Mouse (Mus musculus): ENCODE results near the gene Amdhd2.

Gene Amdhd2

DNA sequence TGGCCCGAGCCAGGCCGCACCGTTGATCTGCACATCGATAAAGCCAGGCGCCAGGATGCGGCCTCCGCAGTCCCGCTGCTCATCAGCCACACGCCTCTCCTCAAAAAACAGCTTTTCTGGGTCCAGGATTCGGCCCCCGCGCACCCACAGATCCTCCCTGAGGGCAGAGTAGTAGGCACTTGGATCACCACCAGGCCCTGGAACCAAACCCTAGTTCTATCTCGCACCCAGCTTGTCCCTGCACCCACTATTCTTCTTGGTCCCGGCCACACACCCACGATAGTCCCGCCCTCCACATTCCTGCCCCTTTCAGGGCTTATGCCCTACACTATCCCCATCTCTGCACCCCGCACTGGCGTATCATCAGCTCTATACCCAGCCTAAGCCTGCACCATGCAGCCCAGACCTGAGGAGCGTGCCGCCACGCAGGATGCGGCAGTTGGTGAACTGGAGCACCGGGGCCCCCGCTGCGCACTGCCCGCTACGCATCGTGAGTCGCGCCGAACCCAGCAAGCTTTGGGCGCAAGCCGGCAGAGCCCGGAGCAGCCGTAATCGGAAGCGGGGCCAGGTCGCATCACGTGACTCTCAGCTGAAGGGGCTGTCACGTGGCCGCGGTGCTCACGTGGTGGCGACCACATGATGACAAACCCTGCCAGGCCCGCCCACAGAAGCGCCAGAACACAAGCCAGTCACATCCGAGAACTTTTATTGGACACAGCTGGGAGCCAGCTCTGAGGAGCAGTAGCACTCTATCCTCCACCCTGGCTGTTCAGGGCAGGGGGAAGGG is at the start of gene Amdhd2:
TSS of gene Amdhd2 (minus strand) at position 591 of the 787 bp plus-strand sequence.
- peak; percentile 95 for DNase-seq (ENCODE audit: extremely low spot score)

DNA sequence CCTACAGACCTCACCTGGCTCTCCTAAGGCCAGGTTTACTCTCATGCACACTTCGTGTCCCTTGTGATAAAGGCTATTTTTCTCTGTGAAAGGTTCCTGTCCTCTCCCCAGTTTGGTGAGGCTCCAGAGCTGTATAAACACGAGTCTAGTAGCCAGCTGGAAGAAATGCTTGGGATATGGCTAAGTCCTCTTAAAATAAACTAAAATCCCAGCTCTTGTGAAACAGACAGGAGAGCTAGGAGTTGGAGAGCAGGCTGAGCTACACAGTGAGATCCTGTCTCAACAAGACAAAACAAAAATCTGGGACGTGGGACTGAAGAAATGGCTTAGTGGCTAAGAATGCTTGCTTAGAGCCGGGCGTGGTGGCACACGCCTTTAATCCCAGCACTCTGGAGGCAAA is 49.6 kb upstream of the Amdhd2 start:
- DNase-seq (ENCODE audit: extremely low spot score) = no peak

DNA sequence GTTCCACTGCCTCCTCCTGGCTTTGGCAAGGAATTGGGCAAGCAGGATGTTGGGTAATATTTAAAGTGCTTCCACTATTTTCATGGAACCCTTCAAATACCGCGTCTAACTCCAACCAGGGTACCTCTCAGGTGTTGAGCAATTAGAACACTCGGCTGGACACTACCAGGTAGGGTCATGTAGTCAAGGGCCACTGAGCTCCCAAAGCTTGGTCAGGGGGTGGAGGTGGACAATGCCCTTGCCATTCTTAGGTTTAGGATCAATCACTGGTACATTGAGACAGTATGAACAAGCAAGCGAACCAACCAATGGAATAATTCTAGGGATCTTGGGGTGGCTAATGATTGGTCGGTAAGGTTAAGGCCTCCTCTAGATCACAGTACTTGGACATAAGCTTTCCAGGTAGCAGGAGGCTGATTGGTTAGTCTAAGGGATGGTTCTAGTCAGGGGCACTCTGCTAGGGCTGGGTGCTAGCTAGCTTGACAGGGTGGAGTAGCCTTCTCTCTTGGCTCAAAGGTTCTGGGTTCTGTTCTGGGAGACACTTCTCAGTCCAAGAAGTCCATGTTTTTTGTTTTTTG is 49.0 kb upstream of the Amdhd2 start:
- DNase-seq (ENCODE audit: extremely low spot score) = no peak

DNA sequence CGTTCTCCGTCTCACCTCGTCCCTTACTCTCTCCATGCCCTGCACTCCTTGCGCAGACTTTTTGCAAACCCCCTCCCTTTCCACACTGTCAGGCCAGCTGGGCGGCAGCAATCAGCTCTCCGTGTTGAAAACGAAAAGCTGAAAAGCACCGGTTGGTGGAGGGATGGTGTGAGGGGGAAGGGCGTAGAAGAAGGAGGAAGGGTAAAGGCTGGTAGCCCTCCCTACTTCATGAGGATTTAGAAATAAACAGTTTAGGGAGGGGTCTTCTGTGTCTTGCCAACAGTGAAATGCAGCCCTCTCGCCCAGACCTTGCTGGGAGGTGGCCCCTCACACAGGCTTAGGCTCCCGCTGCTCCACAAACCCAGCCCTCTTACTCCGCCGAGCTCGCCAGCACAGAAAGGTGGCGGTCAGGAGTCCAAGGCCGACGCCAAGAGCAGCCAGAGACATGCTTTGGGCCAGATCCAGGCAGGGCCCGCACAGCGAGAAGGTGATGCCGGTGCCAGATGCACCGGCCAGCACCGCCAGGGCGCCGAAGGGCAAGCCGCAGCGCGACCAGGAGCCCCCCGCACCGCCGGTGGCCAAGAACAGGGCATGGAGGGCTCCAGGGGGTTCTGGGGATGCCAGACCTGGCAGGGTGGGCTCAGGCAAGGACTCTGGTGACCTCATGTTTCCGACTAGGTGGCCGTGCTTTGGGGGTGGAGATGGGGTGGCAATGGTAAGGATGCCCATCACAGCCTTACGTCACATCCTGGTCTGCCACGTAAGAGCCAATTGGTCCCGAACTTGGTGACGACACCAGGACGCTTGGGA is 48.3 kb upstream of the Amdhd2 start:
- DNase-seq (ENCODE audit: extremely low spot score) = peak; percentile 75

DNA sequence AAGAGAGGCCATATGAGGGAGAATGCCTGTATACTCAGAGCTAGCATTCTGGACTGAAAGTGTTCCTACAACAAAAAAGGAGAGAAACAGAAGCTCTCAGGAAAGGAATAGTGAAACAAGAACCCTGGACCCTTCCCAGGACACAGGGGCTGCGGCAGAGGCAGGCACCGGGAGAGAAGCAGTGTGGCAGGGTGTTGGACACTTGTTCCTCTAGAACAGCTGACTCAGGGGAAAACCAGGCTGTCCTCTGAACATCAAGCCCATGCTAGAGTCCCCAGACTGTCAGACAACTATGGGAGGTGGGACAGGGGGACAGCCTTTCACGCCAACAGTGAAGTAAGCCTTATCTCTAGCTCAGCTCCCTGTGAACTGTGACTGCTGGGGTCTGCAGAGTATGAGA is 47.0 kb upstream of the Amdhd2 start:
- no peak for DNase-seq (ENCODE audit: extremely low spot score)

DNA sequence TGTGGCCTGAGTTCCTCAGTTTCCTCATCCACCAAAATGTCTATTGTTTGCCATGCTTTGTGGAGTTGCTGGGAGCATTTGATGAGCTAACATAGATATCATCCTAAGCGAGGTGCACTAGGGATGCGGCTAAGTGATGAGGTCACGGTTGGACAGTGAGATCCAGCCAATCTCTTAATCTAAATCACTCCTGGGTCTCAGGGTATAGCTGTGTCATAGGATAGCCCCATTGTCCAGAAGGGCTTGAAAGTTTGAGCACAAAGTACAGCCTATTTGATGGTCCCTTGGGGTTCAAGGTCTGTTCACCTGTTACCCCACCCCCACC is 46.3 kb upstream of the Amdhd2 start:
- no peak for DNase-seq (ENCODE audit: extremely low spot score)

DNA sequence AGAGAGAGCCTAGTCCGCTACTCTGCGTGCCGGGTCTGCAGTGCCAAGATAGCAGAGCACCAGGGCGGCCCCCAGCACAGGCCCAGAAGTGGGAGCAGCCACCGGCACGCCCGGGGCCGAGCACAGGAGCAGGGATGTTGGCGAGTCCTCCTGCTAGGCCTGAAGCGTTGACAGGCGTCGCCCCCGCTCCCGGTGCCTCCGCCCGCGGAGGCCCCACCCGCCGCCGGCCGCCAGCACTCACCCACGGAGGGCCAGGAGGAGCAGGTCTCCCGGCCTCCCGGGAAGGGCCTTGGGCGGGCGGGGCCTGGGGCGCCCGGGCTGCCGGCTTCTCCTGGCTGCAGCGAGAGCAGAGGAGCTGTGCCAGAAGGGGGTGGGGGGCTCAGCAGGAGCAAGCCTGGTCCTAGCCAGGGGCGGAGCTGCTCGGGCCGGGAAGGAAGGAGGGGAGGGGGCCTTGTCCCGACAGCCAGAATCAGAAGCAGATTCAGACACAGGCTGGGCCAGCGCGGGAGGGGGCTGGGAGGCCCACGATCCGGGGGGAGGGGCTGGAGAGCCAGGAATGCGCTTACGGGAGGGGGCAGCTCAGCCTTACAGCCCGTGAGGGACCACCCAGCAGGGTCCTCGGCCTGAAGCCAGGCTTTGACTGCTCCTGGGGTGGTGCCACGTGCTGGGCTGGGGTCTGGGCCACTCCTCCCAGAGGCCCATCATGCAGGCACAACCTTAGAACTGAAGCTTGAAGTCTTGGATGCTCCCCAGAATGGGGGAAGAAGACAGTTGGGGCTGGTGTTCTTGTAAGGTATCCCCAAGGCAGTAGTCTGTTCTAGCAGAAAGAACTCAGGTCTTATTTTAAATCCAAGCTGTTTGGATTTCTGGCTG is 45.7 kb upstream of the Amdhd2 start, which contains the start of gene Ntn3:
TSS of gene Ntn3 (minus strand) at position 489 of the 873 bp plus-strand sequence.
- DNase-seq (ENCODE audit: extremely low spot score) = peak; percentile 86

DNA sequence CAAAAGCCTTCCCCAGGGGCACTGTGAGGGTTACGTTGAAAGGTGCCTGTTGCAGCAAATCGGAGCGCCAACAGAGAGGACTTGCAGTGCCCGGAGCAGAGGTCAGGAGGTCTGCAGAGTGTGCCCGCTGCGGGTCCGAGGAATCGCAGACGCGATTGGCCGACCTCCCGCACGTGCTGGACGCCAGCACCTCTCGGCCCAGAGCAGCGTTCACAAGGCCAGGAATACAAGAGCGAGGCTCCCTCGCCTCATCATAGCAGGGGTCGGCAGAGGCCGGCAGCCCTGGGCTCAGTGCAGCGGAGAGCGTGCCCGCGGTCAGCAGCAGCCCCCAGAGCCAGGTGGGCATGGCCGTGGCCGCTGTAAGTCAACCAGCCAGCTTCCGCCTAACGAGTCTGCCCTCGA is 45.1 kb upstream of the Amdhd2 start:
- peak; percentile 69 for DNase-seq (ENCODE audit: extremely low spot score)

DNA sequence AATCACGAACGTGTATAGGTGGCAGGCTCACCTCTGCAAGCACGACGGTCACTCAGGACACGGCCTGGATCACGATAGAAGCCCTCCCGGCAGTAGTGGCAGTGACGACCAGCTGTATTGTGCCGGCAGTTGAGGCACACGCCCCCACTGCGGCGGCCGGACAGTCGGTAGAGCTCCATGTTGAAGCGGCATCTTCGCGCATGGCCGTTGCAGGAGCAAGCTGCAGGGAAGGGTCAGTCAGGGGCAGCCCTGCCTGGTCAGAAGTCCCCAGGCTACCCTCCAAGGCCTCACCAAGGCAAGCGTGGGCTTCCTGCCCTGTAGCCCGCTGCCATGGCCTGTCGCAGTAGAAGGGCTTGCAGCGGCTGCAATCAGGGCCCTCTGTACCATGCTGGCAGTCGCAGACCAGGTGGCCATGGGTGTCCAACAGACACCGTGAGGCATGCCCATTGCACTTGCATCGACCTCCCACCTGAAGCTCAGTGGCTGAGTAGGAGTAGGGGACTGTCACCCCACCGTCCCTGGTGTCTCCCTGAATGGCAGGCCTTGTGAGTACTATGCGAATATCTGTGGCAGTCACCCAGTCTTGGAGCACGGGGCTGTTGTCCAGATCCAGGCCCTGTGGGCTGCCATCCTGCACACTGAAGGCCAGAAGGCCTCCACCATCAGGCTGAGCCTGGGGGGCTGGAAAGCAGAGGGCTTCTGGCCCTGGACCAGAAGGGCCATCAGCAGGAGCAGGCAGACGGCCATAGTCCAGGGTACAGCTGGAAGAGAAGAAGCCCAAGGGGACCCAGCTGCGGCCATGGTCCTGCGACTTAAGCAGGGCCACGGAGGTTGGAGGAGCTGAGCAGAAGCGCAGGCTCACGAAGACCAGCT is 44.4 kb upstream of the Amdhd2 start:
- peak; percentile 9 for DNase-seq (ENCODE audit: extremely low spot score)

DNA sequence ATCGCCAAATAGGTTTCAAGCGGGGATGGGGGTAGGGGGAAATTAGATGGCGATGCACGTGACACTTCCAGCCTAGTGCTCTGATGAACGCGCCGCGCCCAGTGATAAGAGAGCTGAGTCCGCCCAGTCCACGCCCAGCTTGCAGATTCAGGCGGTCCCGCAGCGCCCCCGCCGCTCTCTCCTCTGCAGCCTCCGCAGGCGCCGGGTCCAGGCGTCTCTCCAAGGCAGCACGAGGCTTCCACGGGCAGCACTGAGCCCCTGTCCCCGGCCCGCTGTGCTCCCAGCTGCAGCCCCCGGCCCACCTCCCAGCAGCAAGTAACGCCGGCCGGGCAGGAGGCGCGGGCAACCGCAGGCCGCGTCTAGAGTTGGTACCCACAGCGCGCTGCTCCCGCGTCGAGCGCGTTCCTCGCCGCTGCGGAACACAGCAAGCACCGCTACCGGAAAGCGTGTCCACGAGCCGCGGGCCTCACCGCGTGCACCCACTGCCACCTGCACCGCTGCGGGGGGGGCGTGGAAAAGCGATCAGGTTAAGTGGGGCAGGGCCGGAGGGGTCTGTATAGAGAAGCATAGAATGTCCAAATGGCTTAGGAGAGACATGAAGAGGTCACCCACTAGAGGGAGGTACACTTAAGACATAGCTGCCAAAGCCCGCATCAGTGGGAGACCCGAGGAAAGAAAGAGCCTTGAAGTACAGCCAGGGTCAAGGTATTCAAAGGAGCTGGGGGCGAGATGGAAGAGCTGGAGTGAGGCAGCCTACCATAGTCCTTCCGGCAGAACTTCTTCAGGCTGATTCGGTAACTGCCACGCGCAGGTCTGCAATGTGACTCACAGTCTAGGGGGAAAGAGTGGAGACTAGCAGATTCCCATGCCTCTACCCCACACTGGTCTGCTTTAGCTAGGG is 43.1 kb upstream of the Amdhd2 start:
- peak; percentile 52 for DNase-seq (ENCODE audit: extremely low spot score)

DNA sequence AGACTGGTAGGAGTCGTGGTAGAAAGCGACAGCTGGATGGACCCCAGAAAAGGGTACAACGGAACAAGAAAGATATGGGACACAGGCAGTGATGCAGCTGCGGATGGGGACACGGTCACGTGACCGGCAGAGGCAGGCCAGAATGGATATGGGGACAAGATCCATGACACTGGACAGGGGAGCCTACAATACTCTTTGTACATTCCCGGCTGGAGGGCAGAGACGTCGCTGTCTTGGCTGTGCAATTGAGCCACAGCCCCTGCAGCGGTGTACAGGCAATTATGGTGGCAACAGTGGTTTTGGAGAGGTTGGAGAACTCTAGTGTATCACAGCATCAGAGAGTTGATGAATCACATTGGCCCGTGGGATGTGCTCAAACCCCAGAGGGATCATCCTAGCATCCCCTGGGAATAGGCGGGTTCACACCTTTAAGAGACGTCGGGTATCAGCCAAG is 42.4 kb upstream of the Amdhd2 start:
- DNase-seq (ENCODE audit: extremely low spot score) = no peak

DNA sequence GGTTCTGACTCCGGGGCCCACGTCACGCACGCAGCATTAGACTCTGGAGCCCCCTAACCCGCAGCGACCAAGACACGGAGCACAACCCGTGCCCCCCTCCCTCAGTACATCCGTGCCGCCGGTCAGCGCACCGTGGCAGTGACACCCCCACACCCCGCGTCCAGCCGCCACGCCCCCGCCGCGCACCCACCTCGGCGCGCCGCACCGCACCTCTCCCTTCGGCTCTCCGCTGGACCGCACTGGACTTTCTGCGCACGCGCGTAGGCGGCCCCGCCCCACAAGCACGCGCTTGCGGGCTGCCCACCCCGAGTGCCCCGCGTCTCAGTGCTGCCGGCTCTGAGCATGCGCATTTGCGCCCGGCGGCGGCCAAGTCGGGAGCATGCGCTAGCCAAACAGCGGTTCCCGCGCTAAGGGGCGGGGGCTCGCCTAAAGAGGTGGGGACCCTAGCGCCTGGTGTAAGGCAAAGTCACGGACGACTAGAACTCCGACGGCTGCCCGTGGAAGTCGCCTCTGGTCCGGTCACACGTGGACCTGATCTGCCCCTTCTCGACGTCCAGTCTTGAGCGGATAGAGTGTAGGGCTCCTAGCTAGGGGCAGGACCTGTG is 41.8 kb upstream of the Amdhd2 start, which contains the start of gene Tbc1d24:
TSS of gene Tbc1d24 (minus strand) at position 279 of the 605 bp plus-strand sequence.
- DNase-seq (ENCODE audit: extremely low spot score) = peak; percentile 94

DNA sequence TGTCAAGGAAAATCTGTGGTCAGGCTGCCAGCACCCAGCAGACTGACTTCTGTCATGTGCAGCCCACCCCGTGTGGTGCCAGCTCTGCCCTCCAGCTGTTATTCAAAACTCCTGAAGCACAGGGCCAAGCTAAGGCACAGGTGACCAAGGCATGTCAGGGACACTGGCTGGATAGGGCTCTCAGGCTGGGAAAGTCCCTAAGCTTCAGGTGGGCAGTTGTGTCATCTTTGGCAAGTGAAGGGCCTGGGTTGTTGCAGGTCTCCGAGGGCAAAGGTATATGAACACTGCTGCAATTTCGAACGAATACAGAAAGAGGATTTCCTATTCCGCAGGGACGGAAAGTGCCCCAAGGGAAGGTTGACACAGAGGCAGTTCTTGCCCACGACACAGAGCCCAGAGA is 41.3 kb upstream of the Amdhd2 start:
- peak; percentile 10 for DNase-seq (ENCODE audit: extremely low spot score)

DNA sequence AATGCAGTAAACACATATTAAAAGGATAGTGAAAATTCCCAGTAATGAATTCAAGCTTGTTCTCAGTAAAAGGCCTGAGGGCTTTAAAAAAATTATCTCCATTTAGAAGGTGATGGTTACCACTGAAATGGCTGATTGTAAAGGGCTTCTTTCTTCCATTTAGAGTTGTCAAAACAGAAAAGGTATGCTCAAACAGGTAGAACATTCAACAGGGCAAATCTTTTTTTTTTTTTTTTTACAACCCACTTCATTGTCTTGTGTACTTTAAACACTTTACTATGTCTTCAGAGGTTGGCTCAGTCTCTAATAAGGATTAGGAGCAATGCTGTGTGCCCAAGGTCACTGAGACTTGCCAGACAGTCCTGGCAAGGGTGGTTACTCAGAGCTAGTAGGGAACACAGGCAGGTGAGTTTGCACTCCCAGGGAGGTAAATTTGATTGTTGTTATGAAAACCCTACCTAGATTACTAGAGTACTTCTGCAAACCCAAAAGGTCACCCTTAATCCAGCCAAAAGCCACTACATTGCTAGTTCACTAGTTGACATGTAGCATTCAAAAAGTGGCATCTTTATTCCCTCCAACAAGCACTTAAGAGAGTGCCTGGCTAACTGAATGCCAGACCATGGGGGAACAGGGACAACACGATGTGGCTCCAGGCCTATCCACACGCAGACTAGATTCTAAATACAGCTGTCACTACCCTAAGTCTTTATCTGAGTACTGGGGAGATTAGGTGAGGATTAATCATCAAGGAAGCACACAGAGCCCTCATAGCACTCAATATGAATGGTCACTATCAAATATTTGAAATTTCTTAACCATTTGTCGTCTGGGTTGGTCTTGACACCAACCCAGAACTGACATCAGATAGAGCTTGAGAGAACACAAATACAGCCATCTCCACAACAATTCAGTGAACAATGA is 40.3 kb upstream of the Amdhd2 start:
- DNase-seq (ENCODE audit: extremely low spot score) = no peak

DNA sequence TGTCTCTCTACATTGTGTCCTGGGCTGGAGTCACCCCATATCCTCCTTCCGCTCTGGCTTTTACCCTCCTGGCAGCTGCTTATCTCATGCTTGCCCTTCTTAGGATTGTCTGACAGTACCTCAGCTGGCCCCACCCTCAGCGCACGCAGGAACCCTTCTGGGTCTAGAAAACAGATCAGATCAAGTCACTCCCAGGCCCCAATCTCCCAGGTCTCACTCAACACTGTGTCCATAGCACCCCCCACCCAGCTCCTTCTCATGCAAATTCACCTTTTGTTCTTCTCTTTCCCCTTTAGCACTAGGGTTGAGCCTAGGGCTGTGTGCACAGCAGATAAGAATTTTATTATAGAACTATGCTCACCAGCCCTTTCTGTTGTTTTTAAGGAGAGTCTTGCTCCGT is 39.5 kb upstream of the Amdhd2 start:
- no peak for DNase-seq (ENCODE audit: extremely low spot score)

DNA sequence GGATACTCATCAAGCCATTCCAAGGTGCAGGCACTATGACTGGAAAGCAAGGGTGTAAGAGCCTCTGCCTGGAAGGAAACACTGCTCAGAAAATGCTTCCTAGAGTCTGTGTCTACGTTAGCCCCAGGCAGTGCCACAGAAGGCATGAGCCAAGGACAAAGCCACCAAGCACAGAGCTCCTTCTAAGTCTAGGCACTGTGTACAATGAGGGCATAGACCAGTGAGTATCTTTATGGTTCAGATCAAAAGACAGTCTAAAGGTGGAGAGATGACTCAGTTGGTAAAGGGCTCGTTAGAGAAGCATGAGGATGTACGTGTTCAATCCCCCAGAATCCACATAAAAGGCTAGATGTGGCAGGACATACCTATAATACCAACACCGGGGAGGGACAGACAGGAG is 37.5 kb upstream of the Amdhd2 start:
- no peak for DNase-seq (ENCODE audit: extremely low spot score)

DNA sequence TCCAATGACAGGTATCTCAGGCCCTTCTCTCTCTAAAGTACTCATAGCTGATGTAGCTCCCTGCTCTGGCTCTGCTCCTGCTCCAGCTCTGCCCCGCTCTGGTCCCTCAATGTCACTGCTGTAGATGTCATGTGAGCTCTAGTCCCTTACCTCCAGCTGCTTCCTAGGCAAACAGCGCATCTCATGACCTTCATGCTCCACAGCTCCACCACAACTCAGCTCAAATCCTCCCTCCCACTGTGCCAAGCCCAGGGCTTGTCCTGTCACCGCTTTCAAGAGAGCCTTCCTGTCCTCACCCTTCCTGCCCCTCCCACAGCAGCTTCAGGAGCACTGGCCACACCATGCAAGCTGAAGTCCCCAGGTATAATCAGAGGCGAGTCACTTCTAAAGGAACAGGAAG is 36.2 kb upstream of the Amdhd2 start:
- DNase-seq (ENCODE audit: extremely low spot score) = no peak

DNA sequence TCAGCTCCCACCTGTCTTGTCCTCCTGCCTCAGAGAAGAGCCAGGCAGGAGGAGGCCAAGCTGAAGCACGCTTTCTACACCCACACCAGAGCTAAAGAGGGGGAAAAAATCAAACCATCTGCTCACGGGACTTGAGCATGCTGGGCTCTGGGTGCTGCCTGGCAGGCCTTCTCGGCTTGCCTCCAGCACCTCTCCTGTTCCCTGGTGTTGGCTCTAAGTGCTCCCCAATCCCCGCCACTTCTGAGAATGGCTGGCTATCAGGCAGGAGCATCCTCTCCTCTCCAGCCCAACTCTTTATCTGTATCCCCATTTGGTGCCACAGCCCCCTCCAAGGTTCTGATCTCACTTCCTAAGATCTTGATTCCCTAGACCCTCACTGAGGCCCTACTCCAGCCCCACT is 35.7 kb upstream of the Amdhd2 start:
- DNase-seq (ENCODE audit: extremely low spot score) = no peak
